Mouse (Mus musculus) lung, embryonic 14.5 days (tissue): Measurements from ENCODE around the gene Hip1r. TPM values are rescaled to one million over a fixed set of nuclear protein-coding genes. Genes with fewer than 3 reads are reported as not detected.

Experiments used
- ATAC-seq: fragments of 200-750 bp; cut with Nextera tagmentation; 2 replicates; pipeline ENCODE4 v1.8.0; 2017; ENCODE audit warnings: mild to moderate bottlenecking, moderate TSS enrichment, moderate library complexity; ENCODE audit not compliant: insufficient read depth
- DNase-seq: peaks from one replicate; pipeline ENCODE4 v3.0.0-alpha.2; 2015
- H3K27ac ChIP-seq: fragments of 300-500 bp; sonication (generic); 2 replicates; pipeline ENCODE4 v1.5.1; 2014; ENCODE audit warnings: low read depth, mild to moderate bottlenecking, moderate library complexity
- H3K27me3 ChIP-seq: fragments of 300-500 bp; sonication (generic); 2 replicates; pipeline ENCODE4 v1.6.1; 2014; ENCODE audit warnings: low read length, control low read depth; ENCODE audit not compliant: insufficient read depth
- H3K36me3 ChIP-seq: fragments of 300-500 bp; sonication (generic); 2 replicates; pipeline ENCODE4 v1.6.1; 2014; ENCODE audit warnings: control low read depth; ENCODE audit not compliant: insufficient read depth
- H3K4me1 ChIP-seq: fragments of 300-500 bp; sonication (generic); 2 replicates; pipeline ENCODE4 v1.6.1; 2014; ENCODE audit warnings: antibody characterized with exemption, control low read depth; ENCODE audit not compliant: insufficient read depth
- H3K4me2 ChIP-seq: fragments of 300-500 bp; sonication (generic); 2 replicates; pipeline ENCODE4 v1.6.1; 2014; ENCODE audit warnings: mild to moderate bottlenecking
- H3K4me3 ChIP-seq: fragments of 300-500 bp; sonication (generic); 2 replicates; pipeline ENCODE4 v1.5.1; 2014; ENCODE audit warnings: low read depth, low read length
- H3K9ac ChIP-seq: fragments of 300-500 bp; sonication (generic); 2 replicates; pipeline ENCODE4 v1.6.1; 2014
- H3K9me3 ChIP-seq: fragments of 300-500 bp; sonication (generic); 2 replicates; pipeline ENCODE4 v1.6.1; 2016; ENCODE audit warnings: low read depth, low read length, control low read depth
- CTCF ChIP-seq: IDR thresholded peaks from 2 replicates; pipeline ENCODE4 v1.5.1; 2016; ENCODE audit warnings: antibody characterized with exemption, low read depth
- WGBS: fragments of 180-500 bp; shearing (Covaris S2); extraction: QIAGEN DNeasy Blood & Tissue Kit; methylation state at CpG from one replicate; pipeline ENCODE4 v1.1.7; 2014; 5-methylcytosine and 5-hydroxymethylcytosine counted together
- polyA plus RNA-seq: library from polyadenylated mRNA; unstranded; fragments of >200 nt; fragmentation: Nextera tagmentation; extraction: Ambion mirVana; gene quantifications from 2 replicates; pipeline ENCODE4 v1.2.1, GENCODE M21; 2014

The Hip1r gene
- polyA plus RNA-seq, 1 experiment from 2014 or later: 9.1 TPM

DNA sequence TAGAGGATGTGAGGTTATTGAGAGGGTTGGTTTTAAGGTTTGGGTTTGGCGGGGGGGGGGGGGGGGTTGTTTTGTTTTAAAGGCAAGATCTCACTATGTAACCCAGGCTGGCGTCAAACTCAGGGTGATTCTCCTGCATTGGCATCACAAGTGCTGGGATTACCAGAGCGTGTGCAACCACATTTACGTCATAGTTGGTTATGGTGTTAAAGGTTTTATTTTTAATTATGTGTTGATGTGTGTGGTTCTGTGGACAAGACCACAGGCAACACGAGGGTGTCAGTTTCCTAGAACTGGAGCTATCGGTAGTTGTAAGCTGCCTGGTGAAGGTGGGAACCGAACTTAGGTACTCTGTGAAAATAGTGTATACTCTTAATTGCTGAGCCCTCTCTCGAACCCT is 62.4 kb downstream of the Hip1r start:
- Histone ChIP-seq H3K9me3 (no peaks in the 10 kb centered on the region), H3K4me3 (no peak overlapping the region), H3K4me1 (peaks cover 2% of the 10 kb centered on the region; the same call in 1 of the 2 replicates), H3K4me2 (no peak overlapping the region), H3K36me3 (no peaks in the 10 kb centered on the region), H3K9ac (no peak overlapping the region), H3K27ac (no peak overlapping the region), H3K27me3 (no peaks in the 10 kb centered on the region)
- no peak for TF ChIP-seq CTCF
- WGBS: 62% methylated on average over 8 of the region's 8 CpGs
- DNase-seq (no peak), ATAC-seq (no peak)

DNA sequence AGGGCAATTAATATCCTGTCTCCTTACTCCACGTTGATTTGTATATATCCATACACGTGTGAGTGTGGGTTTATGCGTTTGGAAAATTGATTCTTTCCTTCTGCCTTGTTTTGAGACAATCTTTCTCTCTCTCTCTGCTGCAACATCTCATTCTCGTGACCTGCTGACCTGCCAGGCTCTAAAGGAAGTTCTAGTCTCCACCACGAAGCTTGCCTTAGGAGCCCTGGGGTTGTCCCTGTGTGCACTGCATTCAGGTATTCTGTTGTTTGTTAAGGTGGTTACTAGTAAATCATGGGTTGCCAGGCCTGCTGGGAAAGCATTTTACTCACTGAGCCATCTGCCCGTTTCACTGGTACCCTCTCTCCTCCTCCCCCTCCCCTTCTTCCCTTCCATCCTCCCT is 62.9 kb downstream of the Hip1r start:
- Histone ChIP-seq H3K9ac (no peak overlapping the region), H3K27ac (no peak overlapping the region), H3K36me3 (no peaks in the 10 kb centered on the region), H3K4me3 (no peak overlapping the region), H3K27me3 (no peaks in the 10 kb centered on the region), H3K9me3 (no peaks in the 10 kb centered on the region), H3K4me1 (no peaks in the 10 kb centered on the region), H3K4me2 (no peak overlapping the region)
- 29% methylated on average over 6 of the region's 6 CpGs for WGBS
- ATAC-seq: no peak
- DNase-seq: no peak
- TF ChIP-seq CTCF: no peak

DNA sequence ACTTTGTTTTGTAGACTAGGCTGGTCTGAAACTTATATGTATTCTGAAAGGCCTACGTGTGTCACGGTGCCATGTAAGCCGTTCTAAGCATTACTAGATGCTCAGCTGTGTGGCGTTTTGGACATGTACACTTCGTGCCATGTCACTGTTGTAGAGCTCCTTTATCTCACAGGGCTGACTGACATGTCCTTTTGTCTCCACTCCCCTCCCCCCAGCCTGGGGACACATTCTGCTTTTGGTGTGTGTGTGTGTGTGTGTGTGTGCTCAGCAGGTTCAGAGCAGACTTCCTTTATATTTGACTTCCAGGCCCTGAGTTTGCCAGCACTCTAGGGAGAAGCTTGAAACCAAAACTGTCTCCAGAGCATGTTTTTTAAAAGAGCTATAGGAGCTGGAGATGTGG is 63.4 kb downstream of the Hip1r start:
- Histone ChIP-seq H3K36me3 (no peaks in the 10 kb centered on the region), H3K9ac (no peak overlapping the region), H3K27me3 (no peaks in the 10 kb centered on the region), H3K4me3 (no peak overlapping the region), H3K27ac (no peak overlapping the region), H3K4me2 (no peak overlapping the region), H3K9me3 (no peaks in the 10 kb centered on the region), H3K4me1 (no peaks in the 10 kb centered on the region)
- 49% methylated on average over 5 of the region's 5 CpGs for WGBS
- DNase-seq (no peak), ATAC-seq (no peak)
- no peak for TF ChIP-seq CTCF

DNA sequence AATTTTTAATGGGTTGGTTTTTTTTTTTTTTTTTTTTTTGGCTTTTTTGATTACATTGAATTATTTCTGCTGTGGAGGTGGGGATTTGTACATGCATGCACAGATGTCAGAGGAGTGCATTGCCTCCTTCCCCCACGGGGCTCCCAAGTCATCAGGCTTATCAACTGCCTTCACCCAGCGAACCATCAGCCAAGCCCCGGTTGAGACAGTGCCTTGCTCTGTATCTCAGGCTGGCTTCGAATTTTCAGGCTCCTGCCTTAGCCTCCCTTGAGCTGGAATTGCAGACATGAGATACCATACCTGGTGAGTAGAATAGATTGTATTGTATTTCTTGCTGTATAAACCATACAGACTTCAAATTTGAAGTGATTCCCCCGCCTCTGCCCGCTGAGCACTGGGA is 66.2 kb downstream of the Hip1r start:
- Histone ChIP-seq H3K27ac (no peak overlapping the region), H3K27me3 (no peaks in the 10 kb centered on the region), H3K4me3 (no peak overlapping the region), H3K9me3 (no peaks in the 10 kb centered on the region), H3K4me1 (no peaks in the 10 kb centered on the region), H3K4me2 (no peak overlapping the region), H3K36me3 (no peaks in the 10 kb centered on the region), H3K9ac (no peak overlapping the region)
- TF ChIP-seq CTCF: no peak
- ATAC-seq (no peak), DNase-seq (no peak)
- 74% methylated on average over 6 of the region's 6 CpGs for WGBS

DNA sequence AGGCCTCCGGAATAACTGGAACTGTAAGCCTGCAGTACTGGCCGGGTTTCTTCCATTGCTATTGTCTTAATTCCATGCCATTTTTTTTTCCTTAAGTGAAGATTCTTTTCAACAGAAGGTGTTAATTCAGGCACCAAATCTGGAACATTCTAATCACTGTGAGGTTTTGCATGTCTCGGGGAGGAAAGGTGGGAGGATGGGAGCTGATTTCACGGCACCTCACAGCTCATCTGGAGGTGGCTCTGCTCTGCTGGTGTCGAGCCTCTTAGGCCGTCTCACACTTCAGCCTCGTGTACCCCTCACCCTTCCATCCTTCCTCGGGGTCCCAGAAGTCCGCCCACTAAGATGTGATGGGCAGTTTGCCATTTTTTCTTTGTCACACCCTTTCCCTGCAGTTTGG is 67.7 kb downstream of the Hip1r start:
- Histone ChIP-seq H3K4me1 (no peaks in the 10 kb centered on the region), H3K27me3 (no peaks in the 10 kb centered on the region), H3K4me3 (no peak overlapping the region), H3K9ac (no peak overlapping the region), H3K4me2 (no peak overlapping the region), H3K36me3 (no peaks in the 10 kb centered on the region), H3K9me3 (no peaks in the 10 kb centered on the region), H3K27ac (no peak overlapping the region)
- TF ChIP-seq CTCF: no peak
- WGBS: 52% methylated on average over 9 of the region's 9 CpGs
- no peak for ATAC-seq
- no peak for DNase-seq

DNA sequence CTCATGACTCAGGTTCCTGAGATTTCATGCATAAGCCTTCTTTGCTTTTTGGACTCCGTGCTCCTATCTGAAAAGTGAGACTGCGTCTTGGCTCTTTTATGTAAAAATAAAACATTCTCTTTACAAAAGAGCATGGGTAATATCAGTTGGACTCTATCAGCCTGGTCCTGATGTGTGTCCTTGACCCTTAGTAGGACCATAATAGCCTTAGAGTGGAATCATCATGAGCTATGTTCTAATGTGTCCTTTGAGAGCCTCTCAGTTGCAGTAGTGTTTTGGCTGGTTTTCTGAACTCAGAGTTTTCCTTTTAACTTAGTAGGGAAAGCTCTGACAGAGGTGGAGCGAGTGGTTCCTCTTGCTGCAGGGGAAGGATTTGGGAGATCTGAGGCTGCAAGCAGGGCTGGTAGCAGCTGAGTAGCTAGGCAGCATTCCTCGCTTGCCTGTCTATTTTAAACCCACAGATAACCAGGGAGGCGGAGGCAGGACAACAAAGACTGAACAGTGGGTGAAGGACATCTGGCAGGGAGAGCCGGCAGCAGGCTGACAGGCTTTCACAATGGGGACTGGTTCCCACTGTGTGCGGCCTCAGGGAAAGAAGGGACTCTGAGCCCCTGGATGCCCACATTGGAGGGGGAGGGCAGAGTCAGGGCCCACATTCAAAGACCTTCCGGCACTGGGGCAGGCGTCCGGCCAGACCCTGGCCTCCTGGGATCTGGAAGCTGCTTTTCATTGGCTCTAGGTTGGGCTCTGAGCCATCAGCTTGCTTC is 70.0 kb downstream of the Hip1r start:
- no peak for TF ChIP-seq CTCF
- Histone ChIP-seq H3K4me3 (no peak overlapping the region), H3K27me3 (no peaks in the 10 kb centered on the region), H3K4me1 (0 out of 2 replicates have a peak, but pooled peaks cover 2% of the 10 kb centered on the region), H3K4me2 (no peak overlapping the region), H3K9ac (no peak overlapping the region), H3K27ac (peak overlapping the region; percentile 63), H3K9me3 (no peaks in the 10 kb centered on the region), H3K36me3 (no peaks in the 10 kb centered on the region)
- 41% methylated on average over 10 of the region's 10 CpGs for WGBS
- ATAC-seq: no peak
- peak; percentile 55 for DNase-seq

DNA sequence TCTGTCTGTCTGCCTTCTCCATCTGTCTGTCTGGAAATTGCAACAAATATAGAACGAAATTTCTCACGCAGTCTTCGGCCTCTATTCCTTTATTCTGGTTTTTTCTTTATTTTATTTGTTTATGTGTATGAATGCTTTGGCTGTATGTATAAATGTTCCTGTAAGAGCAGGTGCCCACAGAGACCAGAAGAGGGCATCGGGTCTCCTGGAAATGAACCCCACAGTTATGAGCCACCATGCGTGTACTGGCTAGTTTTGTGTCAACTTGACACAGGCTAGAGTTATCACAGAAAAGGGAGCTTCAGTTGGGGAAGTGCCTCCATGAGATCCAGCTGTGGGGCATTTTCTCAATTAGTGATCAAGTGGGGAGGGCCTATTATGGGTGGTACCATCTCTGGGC is 70.6 kb downstream of the Hip1r start:
- TF ChIP-seq CTCF: no peak
- 0 out of 2 replicates have a peak, but pooled peaks cover 2% of the 10 kb centered on the region for H3K4me1 ChIP-seq
- H3K9me3 ChIP-seq: no peaks in the 10 kb centered on the region
- H3K9ac ChIP-seq: no peak overlapping the region
- no peak overlapping the region for H3K4me2 ChIP-seq
- DNase-seq (no peak), ATAC-seq (no peak)
- WGBS: 85% methylated on average over 5 of the region's 5 CpGs
- H3K4me3 ChIP-seq: no peak overlapping the region
- H3K27me3 ChIP-seq: no peaks in the 10 kb centered on the region
- no peaks in the 10 kb centered on the region for H3K36me3 ChIP-seq
- 0 out of 2 replicates have a peak overlapping the region, but pooled peaks have one; percentile 63 for H3K27ac ChIP-seq
